Comparison of ENCODE assay signal across 1 mouse cellular context in the genomic region with DNA sequence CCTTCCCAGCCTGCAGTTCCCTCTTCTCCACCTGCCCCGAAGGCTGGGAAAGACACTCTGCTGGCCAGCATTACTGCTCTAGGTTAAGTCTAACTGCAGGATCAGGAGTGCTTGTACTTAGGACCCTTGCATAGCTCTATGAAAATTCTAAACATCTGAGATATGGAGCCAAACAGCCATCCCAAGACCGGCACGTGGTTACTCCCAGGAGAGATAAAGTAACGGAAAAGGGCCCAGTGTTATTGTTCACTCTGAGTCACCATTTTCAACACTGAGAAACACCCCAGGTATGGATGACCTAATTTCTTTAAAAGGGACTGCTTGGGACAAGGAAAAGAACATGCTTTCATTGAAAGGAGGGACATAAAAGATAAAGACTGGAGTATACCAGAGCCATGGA.
A peak's percentile ranks its signal among the peaks of the same experiment; 100 is the strongest.
TF ChIP-seq lines count a peak whose summit lies in the region.

No protein-coding gene starts in this region.

TF ChIP-seq in MEL, 35 proteins besides CTCF, POLR2A, EP300 and RAD21 (continued from another document):
- no peak for TF ChIP-seq TCF12 (IDR thresholded peaks at IDR 0.05; ENCODE audit: low read depth, low read length)
- TF ChIP-seq USF1 (IDR thresholded peaks at IDR 0.05; ENCODE audit: low read depth, low read length), result peak; percentile 62
TF ChIP-seq in MEL: peak in this region for 2.
